Mouse (Mus musculus) hindbrain, embryonic 16.5 days (tissue): ENCODE data around the gene Katnal1. TPM values are rescaled to one million over a fixed set of nuclear protein-coding genes. Genes with fewer than 3 reads are reported as not detected.

Source experiments
- ATAC-seq: fragments of 200-750 bp; cut with Nextera tagmentation; 2 replicates; pipeline ENCODE4 v1.8.0; 2017; ENCODE audit warnings: moderate TSS enrichment, moderate library complexity
- H3K27ac ChIP-seq: fragments of 300-500 bp; sonication (generic); 2 replicates; pipeline ENCODE4 v1.5.1; 2014; ENCODE audit warnings: low read depth, mild to moderate bottlenecking, control low read depth, low read length, moderate library complexity
- H3K27me3 ChIP-seq: fragments of 300-500 bp; sonication (generic); replicated peaks from 2 replicates; pipeline ENCODE4 v1.6.1; 2014; ENCODE audit warnings: low read length; ENCODE audit not compliant: control insufficient read depth, insufficient read depth
- H3K36me3 ChIP-seq: fragments of 300-500 bp; sonication (generic); 2 replicates; pipeline ENCODE4 v1.6.1; 2014; ENCODE audit warnings: mild to moderate bottlenecking, low read length, moderate library complexity, mixed read lengths; ENCODE audit not compliant: control insufficient read depth, insufficient read depth
- H3K4me1 ChIP-seq: fragments of 300-500 bp; sonication (generic); 2 replicates; pipeline ENCODE4 v1.6.1; 2014; ENCODE audit warnings: low read depth, low read length; ENCODE audit not compliant: control insufficient read depth, insufficient read depth
- H3K4me2 ChIP-seq: fragments of 300-500 bp; sonication (generic); 2 replicates; pipeline ENCODE4 v1.6.1; 2014; ENCODE audit warnings: mild to moderate bottlenecking, low read length, control low read depth, moderate library complexity
- H3K4me3 ChIP-seq: fragments of 300-500 bp; sonication (generic); 2 replicates; pipeline ENCODE4 v1.5.1; 2014; ENCODE audit warnings: mild to moderate bottlenecking, low read length, control low read depth, moderate library complexity
- H3K9ac ChIP-seq: fragments of 300-500 bp; sonication (generic); 2 replicates; pipeline ENCODE4 v1.6.1; 2014; ENCODE audit warnings: low read depth, mild to moderate bottlenecking, control low read depth, low read length, moderate library complexity
- H3K9me3 ChIP-seq: fragments of 300-500 bp; sonication (generic); 2 replicates; pipeline ENCODE4 v1.6.1; 2014; ENCODE audit warnings: mild to moderate bottlenecking, low read length, moderate library complexity; ENCODE audit not compliant: control insufficient read depth
- WGBS: fragments of 180-500 bp; shearing (Covaris S2); extraction: QIAGEN DNeasy Blood & Tissue Kit; methylation state at CpG from one replicate; pipeline ENCODE4 v1.1.7; 2014; 5-methylcytosine and 5-hydroxymethylcytosine counted together
- polyA plus RNA-seq: library from polyadenylated mRNA; unstranded; fragments of >200 nt; fragmentation: Nextera tagmentation; extraction: Ambion mirVana; gene quantifications from 2 replicates; pipeline ENCODE4 v1.2.1, GENCODE M21; 2015

Katnal1 gene
- polyA plus RNA-seq, 1 experiment from 2014 or later: 41.3 TPM

- Histone ChIP-seq H3K4me3 (no peak overlapping the region), H3K36me3 (no peaks in the 10 kb centered on the region), H3K9ac (no peak overlapping the region), H3K4me1 (peaks cover 14% of the 10 kb centered on the region), H3K9me3 (no peaks in the 10 kb centered on the region), H3K4me2 (no peak overlapping the region), H3K27ac (no peak overlapping the region), H3K27me3 (no peaks in the 10 kb centered on the region)
- no peak for ATAC-seq
- 69% methylated on average over 9 of the region's 9 CpGs for WGBS
Observed at GRCm38 (mm10) chr5:148956898-148957535, 27.9 kb upstream of the Katnal1 start.

- no peak overlapping the region for H3K4me2 ChIP-seq
- no peaks in the 10 kb centered on the region for H3K36me3 ChIP-seq
- H3K27me3 ChIP-seq: no peaks in the 10 kb centered on the region
- H3K27ac ChIP-seq: no peak overlapping the region
- peaks cover 14% of the 10 kb centered on the region for H3K4me1 ChIP-seq
- ATAC-seq: no peak
- H3K9ac ChIP-seq: no peak overlapping the region
- no peak overlapping the region for H3K4me3 ChIP-seq
- 83% methylated on average over 9 of the region's 9 CpGs for WGBS
- H3K9me3 ChIP-seq: no peaks in the 10 kb centered on the region
Observed at GRCm38 (mm10) chr5:148956091-148956490, 27.0 kb upstream of the Katnal1 start.

- Histone ChIP-seq H3K27ac (no peak overlapping the region), H3K36me3 (no peaks in the 10 kb centered on the region), H3K4me2 (no peak overlapping the region), H3K9ac (no peak overlapping the region), H3K9me3 (no peaks in the 10 kb centered on the region), H3K4me1 (peaks cover 14% of the 10 kb centered on the region), H3K4me3 (no peak overlapping the region), H3K27me3 (no peaks in the 10 kb centered on the region)
- 83% methylated on average over 6 of the region's 6 CpGs for WGBS
- no peak for ATAC-seq
Observed at GRCm38 (mm10) chr5:148955575-148955974, 26.5 kb upstream of the Katnal1 start.

GRCm38 (mm10) chr5:148954314-148955060 is 25.4 kb upstream of the Katnal1 start:
- no peak overlapping the region for H3K27ac ChIP-seq
- H3K4me3 ChIP-seq: no peak overlapping the region
- no peaks in the 10 kb centered on the region for H3K9me3 ChIP-seq
- no peaks in the 10 kb centered on the region for H3K36me3 ChIP-seq
- H3K4me2 ChIP-seq: no peak overlapping the region
- H3K9ac ChIP-seq: no peak overlapping the region
- H3K4me1 ChIP-seq: peaks cover 7% of the 10 kb centered on the region
- ATAC-seq: no peak
- H3K27me3 ChIP-seq: no peaks in the 10 kb centered on the region
- 66% methylated on average over 22 of the region's 22 CpGs for WGBS

- Histone ChIP-seq H3K9ac (no peak overlapping the region), H3K9me3 (no peaks in the 10 kb centered on the region), H3K4me2 (no peak overlapping the region), H3K4me1 (no peaks in the 10 kb centered on the region), H3K27ac (no peak overlapping the region), H3K36me3 (no peaks in the 10 kb centered on the region), H3K4me3 (no peak overlapping the region), H3K27me3 (no peaks in the 10 kb centered on the region)
- ATAC-seq: no peak
- 67% methylated on average over 5 of the region's 5 CpGs for WGBS
Observed at GRCm38 (mm10) chr5:148953098-148953497, 24.0 kb upstream of the Katnal1 start.

- no peak overlapping the region for H3K27ac ChIP-seq
- H3K36me3 ChIP-seq: no peaks in the 10 kb centered on the region
- WGBS: 45% methylated on average over 6 of the region's 6 CpGs
- no peak for ATAC-seq
- no peaks in the 10 kb centered on the region for H3K9me3 ChIP-seq
- no peak overlapping the region for H3K4me2 ChIP-seq
- H3K4me1 ChIP-seq: no peaks in the 10 kb centered on the region
- H3K27me3 ChIP-seq: no peaks in the 10 kb centered on the region
- H3K9ac ChIP-seq: no peak overlapping the region
- no peak overlapping the region for H3K4me3 ChIP-seq
Observed at GRCm38 (mm10) chr5:148952419-148952818, 23.3 kb upstream of the Katnal1 start.

DNA sequence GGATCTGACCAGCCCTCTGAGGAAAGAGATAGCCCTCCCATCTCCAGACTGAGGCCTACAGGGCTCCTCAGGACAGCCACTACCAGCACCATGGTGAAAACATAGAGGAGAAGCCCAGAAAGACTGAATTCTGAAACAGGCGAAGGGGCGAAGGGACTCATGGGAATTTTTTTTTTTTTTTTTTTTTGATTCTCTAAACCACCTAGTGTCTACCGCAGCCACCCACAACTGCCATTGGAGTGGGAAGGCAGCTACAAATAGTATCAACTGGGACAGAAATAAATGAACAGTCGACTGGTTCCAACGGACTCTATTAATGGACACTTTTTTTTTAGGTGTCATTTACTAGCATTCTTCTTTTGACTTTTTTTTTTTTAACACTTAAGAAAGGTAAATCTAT is 22.2 kb upstream of the Katnal1 start:
- Histone ChIP-seq H3K4me3 (no peak overlapping the region), H3K27me3 (no peaks in the 10 kb centered on the region), H3K9me3 (no peaks in the 10 kb centered on the region), H3K27ac (no peak overlapping the region), H3K9ac (no peak overlapping the region), H3K4me2 (no peak overlapping the region), H3K4me1 (no peaks in the 10 kb centered on the region), H3K36me3 (no peaks in the 10 kb centered on the region)
- WGBS: 89% methylated on average over 5 of the region's 5 CpGs
- no peak for ATAC-seq

- H3K4me3 ChIP-seq: no peak overlapping the region
- no peaks in the 10 kb centered on the region for H3K4me1 ChIP-seq
- no peaks in the 10 kb centered on the region for H3K36me3 ChIP-seq
- no peaks in the 10 kb centered on the region for H3K27me3 ChIP-seq
- no peak for ATAC-seq
- H3K27ac ChIP-seq: no peak overlapping the region
- 56% methylated on average over 15 of the region's 15 CpGs for WGBS
- no peak overlapping the region for H3K9ac ChIP-seq
- H3K4me2 ChIP-seq: no peak overlapping the region
- no peaks in the 10 kb centered on the region for H3K9me3 ChIP-seq
Observed at GRCm38 (mm10) chr5:148950064-148950463, 20.9 kb upstream of the Katnal1 start.

GRCm38 (mm10) chr5:148948577-148948976 is 19.5 kb upstream of the Katnal1 start:
- Histone ChIP-seq H3K4me2 (no peak overlapping the region), H3K4me3 (no peak overlapping the region), H3K9me3 (no peaks in the 10 kb centered on the region), H3K9ac (no peak overlapping the region), H3K4me1 (no peaks in the 10 kb centered on the region), H3K27me3 (no peaks in the 10 kb centered on the region), H3K27ac (no peak overlapping the region), H3K36me3 (no peaks in the 10 kb centered on the region)
- no peak for ATAC-seq
- 66% methylated on average over 9 of the region's 9 CpGs for WGBS
